Mouse (Mus musculus) midbrain, postnatal 0 days (tissue): Measurements from ENCODE around the gene Ogn. TPM values are rescaled to one million over a fixed set of nuclear protein-coding genes. Genes with fewer than 3 reads are reported as not detected.
A peak's percentile ranks its signal among the peaks of the same experiment; 100 is the strongest.
"Not testable (repeated sequence)": the region's sequence is repeated elsewhere in the genome, so short reads cannot be mapped to it uniquely, and the experiment has no call there.

Experiments used
- ATAC-seq: fragments of 200-750 bp; cut with Nextera tagmentation; 2 replicates; pipeline ENCODE4 v1.8.0; 2017; ENCODE audit warnings: moderate number of reproducible peaks, mild to moderate bottlenecking, moderate TSS enrichment, moderate library complexity; ENCODE audit not compliant: low FRiP score
- DNase-seq: peaks from one replicate; pipeline ENCODE4 v3.0.0-alpha.2; 2015; ENCODE audit warnings: low spot score
- H3K27ac ChIP-seq: fragments of 300-500 bp; sonication (generic); 2 replicates; pipeline ENCODE4 v1.5.1; 2014; ENCODE audit warnings: low read depth, mild to moderate bottlenecking, low read length, mixed read lengths
- H3K27me3 ChIP-seq: fragments of 300-500 bp; sonication (generic); 2 replicates; pipeline ENCODE4 v1.6.1; 2014; ENCODE audit warnings: low read length, control low read depth, mixed read lengths; ENCODE audit not compliant: insufficient read depth
- H3K36me3 ChIP-seq: fragments of 300-500 bp; sonication (generic); 2 replicates; pipeline ENCODE4 v1.6.1; 2014; ENCODE audit warnings: low read length, control low read depth, mixed read lengths; ENCODE audit not compliant: insufficient read depth
- H3K4me1 ChIP-seq: fragments of 300-500 bp; sonication (generic); 2 replicates; pipeline ENCODE4 v1.6.1; 2014; ENCODE audit warnings: mild to moderate bottlenecking, control low read depth, antibody characterized with exemption, low read length, mixed read lengths; ENCODE audit not compliant: insufficient read depth
- H3K4me2 ChIP-seq: fragments of 300-500 bp; sonication (generic); 2 replicates; pipeline ENCODE4 v1.6.1; 2014; ENCODE audit warnings: low read depth, mild to moderate bottlenecking, low read length, mixed read lengths; ENCODE audit not compliant: poor library complexity, severe bottlenecking
- H3K4me3 ChIP-seq: fragments of 300-500 bp; sonication (generic); 2 replicates; pipeline ENCODE4 v1.5.1; 2014; ENCODE audit warnings: low read depth, mild to moderate bottlenecking, low read length, moderate library complexity
- H3K9ac ChIP-seq: fragments of 300-500 bp; sonication (generic); replicated peaks from 2 replicates; pipeline ENCODE4 v1.6.1; 2014; ENCODE audit warnings: mild to moderate bottlenecking, low read length, moderate library complexity, mixed read lengths; ENCODE audit not compliant: poor library complexity, severe bottlenecking
- H3K9me3 ChIP-seq: fragments of 300-500 bp; sonication (generic); 2 replicates; pipeline ENCODE4 v1.6.1; 2016; ENCODE audit warnings: low read length, control low read depth
- CTCF ChIP-seq: IDR thresholded peaks from 2 replicates; pipeline ENCODE4 v1.5.1; 2016; ENCODE audit warnings: antibody characterized with exemption, mild to moderate bottlenecking
- WGBS: fragments of 180-500 bp; shearing (Covaris S2); extraction: QIAGEN DNeasy Blood & Tissue Kit; methylation state at CpG from one replicate; pipeline ENCODE4 v1.1.7; 2014; 5-methylcytosine and 5-hydroxymethylcytosine counted together
- polyA plus RNA-seq: library from polyadenylated mRNA; unstranded; fragments of >200 nt; fragmentation: Nextera tagmentation; extraction: Ambion mirVana; gene quantifications from 2 replicates; pipeline ENCODE4 v1.2.1, GENCODE M21; 2015
- total RNA-seq: library from RNA; depleted of rRNA; stranded (reverse); fragments of >200 nt; gene quantifications from 2 replicates; pipeline ENCODE4 v1.2.3, GENCODE M21; 2014

Ogn gene
- total and polyA plus RNA-seq, 2 experiments from 2014 or later: 15.5 to 20.7 TPM

GRCm38 (mm10) chr13:49581541-49582530, 26.0 kb upstream of the Ogn start, which contains the start of gene Omd:
Gene Omd, plus strand, starts transcription at chr13:49582462.
- H3K4me1 ChIP-seq: no peaks in the 10 kb centered on the region
- no peaks in the 10 kb centered on the region for H3K27me3 ChIP-seq
- no peak within 1 kb of the TSS for H3K27ac ChIP-seq
- H3K4me2 ChIP-seq: no peak within 1 kb of the TSS
- H3K4me3 ChIP-seq: no peak within 1 kb of the TSS
- no peak for TF ChIP-seq CTCF
- H3K36me3 ChIP-seq: no peaks in the 10 kb centered on the region
- ATAC-seq: no peak
- no peak for DNase-seq
- no peaks in the 10 kb centered on the region for H3K9me3 ChIP-seq
- 84% methylated on average over 8 of the region's 8 CpGs for WGBS
- no peak within 1 kb of the TSS for H3K9ac ChIP-seq

- H3K27ac ChIP-seq: no peak overlapping the region
- no peak for DNase-seq
- no peaks in the 10 kb centered on the region for H3K4me1 ChIP-seq
- TF ChIP-seq CTCF: no peak
- no peaks in the 10 kb centered on the region for H3K27me3 ChIP-seq
- no peaks in the 10 kb centered on the region for H3K9me3 ChIP-seq
- ATAC-seq: no peak
- no peak overlapping the region for H3K4me2 ChIP-seq
- no peak overlapping the region for H3K9ac ChIP-seq
- H3K36me3 ChIP-seq: no peaks in the 10 kb centered on the region
- no peak overlapping the region for H3K4me3 ChIP-seq
Measured at GRCm38 (mm10) chr13:49583859-49584258, 24.0 kb upstream of the Ogn start.

GRCm38 (mm10) chr13:49584307-49585005, 23.4 kb upstream of the Ogn start:
- no peak for TF ChIP-seq CTCF
- ATAC-seq (no peak), DNase-seq (peak; percentile 10)
- no peaks in the 10 kb centered on the region for H3K27me3 ChIP-seq
- H3K4me1 ChIP-seq: no peaks in the 10 kb centered on the region
- WGBS: 77% methylated on average over 8 of the region's 8 CpGs
- no peak overlapping the region for H3K4me2 ChIP-seq
- H3K27ac ChIP-seq: no peak overlapping the region
- H3K9ac ChIP-seq: no peak overlapping the region
- H3K4me3 ChIP-seq: no peak overlapping the region
- no peaks in the 10 kb centered on the region for H3K36me3 ChIP-seq
- H3K9me3 ChIP-seq: no peaks in the 10 kb centered on the region

GRCm38 (mm10) chr13:49586062-49586461, 21.8 kb upstream of the Ogn start:
- Histone ChIP-seq H3K9me3 (no peaks in the 10 kb centered on the region), H3K9ac (no peak overlapping the region), H3K27me3 (no peaks in the 10 kb centered on the region), H3K4me1 (no peaks in the 10 kb centered on the region), H3K4me3 (no peak overlapping the region), H3K36me3 (no peaks in the 10 kb centered on the region), H3K27ac (no peak overlapping the region), H3K4me2 (no peak overlapping the region)
- no peak for ATAC-seq
- DNase-seq: no peak
- TF ChIP-seq CTCF: no peak
- whole genome bisulfite sequencing: 96% methylated on average over 6 of the region's 6 CpGs

GRCm38 (mm10) chr13:49602541-49602940, 5.3 kb upstream of the Ogn start:
- H3K36me3 ChIP-seq, ATAC-seq, DNase-seq, H3K9ac ChIP-seq, H3K4me3 ChIP-seq, H3K4me1 ChIP-seq, H3K27ac ChIP-seq, H3K4me2 ChIP-seq, H3K9me3 ChIP-seq, H3K27me3 ChIP-seq: not testable (repeated sequence)
- 20% methylated on average over 2 of the region's 2 CpGs for WGBS

GRCm38 (mm10) chr13:49603603-49604002, 4.2 kb upstream of the Ogn start:
- Histone ChIP-seq H3K4me3 (no peak overlapping the region), H3K9me3 (no peaks in the 10 kb centered on the region), H3K27me3 (no peaks in the 10 kb centered on the region), H3K27ac (no peak overlapping the region), H3K9ac (no peak overlapping the region), H3K4me1 (no peaks in the 10 kb centered on the region), H3K4me2 (no peak overlapping the region), H3K36me3 (no peaks in the 10 kb centered on the region)
- DNase-seq: no peak
- no peak for ATAC-seq
- no peak for TF ChIP-seq CTCF
